Mouse (Mus musculus) forelimb bud, embryonic 11.5 days (tissue): ENCODE measurements around the gene Hist1h3c.
A peak's percentile ranks its signal among the peaks of the same experiment; 100 is the strongest.

ENCODE experiments used
- DNase-seq: peaks from one replicate; pipeline ENCODE4 v3.0.0-alpha.2; 2012; ENCODE audit warnings: low read depth, low spot score

The Hist1h3c gene

DNA sequence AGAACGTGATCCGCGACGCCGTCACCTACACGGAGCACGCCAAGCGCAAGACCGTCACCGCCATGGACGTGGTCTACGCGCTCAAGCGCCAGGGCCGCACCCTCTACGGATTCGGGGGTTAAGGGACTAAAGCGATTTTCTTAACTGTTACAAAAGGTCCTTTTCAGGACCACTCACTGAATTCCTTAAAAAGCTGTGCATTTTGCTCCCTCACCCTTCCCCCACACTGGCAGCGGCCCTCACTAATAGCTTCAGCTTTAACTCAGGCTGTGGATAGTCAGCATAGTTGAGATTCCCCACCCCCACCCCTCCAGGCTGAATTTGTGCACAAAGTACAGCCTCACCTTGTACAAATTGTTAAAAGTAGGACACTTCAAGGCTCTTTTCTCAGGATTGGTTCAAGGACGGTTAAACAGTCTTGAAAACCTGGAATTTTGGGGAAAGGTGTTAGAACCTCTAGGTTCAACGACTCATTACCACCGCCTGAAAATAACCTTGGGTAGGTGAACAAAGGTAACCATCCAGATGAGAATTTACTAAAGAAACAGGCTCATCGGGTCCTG is 11.9 kb upstream of the Hist1h3c start:
- peak; percentile 73 for DNase-seq

DNA sequence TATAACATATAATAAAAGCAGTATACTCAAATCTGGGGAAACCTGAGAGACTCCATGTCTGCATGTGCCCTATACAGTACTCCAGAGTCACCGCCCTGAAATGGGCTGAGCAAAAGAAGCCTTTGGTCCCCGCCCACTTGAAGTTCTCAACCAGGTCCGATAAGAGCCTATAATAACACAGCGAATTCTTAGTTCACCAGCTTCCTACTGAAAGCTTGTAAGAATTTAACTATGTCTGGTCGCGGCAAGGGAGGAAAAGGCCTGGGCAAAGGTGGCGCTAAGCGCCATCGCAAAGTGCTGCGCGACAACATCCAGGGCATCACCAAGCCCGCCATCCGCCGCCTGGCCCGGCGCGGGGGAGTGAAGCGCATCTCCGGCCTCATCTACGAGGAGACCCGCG is 11.4 kb upstream of the Hist1h3c start, which contains the start of gene Hist1h4b:
Hist1h4b (plus strand) TSS at position 224 of the 400 bp plus-strand sequence.
- DNase-seq = peak; percentile 96

DNA sequence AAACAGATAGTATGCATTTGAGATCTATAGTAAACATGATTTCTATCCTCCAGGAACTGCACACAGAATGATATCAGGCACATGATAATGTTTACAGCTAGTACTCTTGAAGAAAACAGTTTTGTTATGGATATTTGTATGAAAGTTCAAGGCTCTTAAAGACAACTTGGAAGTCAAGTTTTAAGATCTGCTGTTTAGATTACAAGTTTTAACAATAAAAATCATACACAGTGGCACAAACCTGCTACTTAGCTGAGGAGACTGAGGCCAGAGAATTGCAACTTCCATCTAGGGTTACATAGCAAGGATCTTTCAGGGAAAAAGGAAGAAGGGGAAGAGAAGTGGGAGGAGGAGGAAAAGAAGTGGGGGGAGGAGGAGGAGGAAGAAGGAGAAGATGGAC is 9.6 kb upstream of the Hist1h3c start:
- DNase-seq = no peak

DNA sequence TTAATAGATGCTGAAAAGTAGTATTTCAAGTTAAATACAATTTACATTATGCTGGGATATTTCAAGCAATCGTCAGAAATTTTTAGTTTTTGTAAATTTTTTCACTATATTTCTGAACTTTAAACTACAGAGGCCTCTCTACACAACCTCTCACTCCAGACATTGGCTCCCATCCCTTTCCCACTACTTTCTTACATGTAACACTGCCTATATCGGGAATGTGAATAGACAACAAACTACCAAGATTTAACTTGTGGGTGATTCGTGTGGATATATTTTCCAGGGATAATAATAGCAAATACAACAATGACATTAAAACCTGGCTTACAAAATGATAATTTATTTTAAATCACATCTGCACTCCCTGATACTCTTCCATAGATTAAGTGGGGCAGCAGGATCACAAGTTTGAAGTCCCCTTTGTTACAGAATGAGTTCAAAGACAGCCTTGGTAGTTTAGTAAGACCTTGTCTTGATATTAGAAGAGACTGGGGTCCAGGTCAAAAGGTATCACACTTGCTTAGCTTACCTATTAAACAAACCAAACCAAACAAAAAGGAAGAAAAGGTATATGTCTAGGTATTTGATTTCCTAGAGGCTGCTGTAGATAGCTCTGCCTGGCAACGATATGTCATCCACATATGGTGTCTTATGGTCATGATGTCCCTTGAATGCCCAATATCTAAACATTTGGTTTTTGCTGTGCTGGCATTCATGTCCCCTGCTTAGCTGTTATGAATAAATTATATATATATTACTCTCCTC is 8.1 kb upstream of the Hist1h3c start:
- no peak for DNase-seq

DNA sequence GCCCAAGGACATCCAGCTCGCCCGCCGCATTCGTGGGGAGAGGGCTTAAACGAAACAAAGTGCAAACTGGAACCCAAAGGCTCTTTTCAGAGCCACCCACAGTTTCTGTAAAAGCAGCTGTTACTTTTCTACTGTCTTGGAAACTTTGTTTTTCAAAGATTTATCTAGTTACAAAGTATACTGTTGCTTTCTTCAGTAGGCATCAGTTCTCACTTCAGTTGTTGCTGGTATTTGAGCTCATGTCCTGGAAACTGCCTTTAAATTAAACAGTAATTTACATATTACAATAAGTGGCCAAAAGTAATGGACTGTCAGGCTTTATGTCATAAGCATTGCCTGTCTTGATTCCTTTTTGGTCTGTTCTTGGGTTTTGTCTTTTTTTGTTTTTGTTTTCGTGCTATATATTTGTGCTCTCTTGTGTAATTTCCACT is 7.4 kb upstream of the Hist1h3c start:
- no peak for DNase-seq

DNA sequence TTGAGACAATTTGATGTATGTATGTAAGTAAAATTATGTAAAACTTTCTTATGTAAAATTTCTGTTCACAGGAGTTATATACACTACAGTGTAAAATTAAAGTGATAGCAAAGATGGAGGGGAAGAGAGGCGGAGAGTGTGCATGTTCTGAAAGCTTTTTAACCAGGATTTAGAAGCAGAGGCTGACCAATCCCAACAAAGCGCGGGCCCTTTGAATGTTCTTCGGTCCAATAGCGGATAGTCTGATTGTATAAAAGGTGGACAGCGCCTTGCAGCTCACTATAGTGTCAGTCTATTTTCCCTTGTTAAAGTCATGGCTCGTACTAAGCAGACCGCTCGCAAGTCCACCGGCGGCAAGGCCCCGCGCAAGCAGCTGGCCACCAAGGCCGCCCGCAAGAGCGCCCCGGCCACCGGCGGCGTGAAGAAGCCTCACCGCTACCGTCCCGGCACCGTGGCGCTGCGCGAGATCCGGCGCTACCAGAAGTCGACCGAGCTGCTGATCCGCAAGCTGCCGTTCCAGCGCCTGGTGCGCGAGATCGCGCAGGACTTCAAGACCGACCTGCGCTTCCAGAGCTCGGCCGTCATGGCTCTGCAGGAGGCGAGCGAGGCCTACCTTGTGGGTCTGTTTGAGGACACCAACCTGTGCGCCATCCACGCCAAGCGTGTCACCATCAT is 6.8 kb upstream of the Hist1h3c start, which contains the start of gene Hist1h3b:
Hist1h3b (plus strand) TSS at position 201 of the 675 bp plus-strand sequence.
- peak; percentile 96 for DNase-seq

DNA sequence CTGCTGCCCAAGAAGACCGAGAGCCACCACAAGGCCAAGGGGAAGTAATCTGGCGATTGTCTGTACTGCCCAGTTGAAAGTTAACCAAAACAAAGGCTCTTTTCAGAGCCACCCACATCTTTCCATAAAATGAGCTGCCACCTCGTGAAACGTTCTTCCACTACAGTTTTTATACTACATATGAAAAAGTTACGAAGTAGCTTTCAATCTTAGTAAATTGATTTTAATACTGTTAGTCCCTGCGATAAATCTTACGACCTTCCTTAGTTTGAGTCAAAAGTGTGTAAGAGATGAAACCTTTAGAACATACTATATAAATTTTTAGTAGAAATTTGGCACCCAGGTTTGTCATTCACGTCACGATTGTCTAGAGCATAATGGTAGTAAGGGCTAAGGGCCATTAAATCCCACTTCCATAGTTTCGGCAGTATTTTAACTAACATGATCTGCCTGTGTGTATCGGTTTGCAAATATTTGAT is 6.1 kb upstream of the Hist1h3c start:
- peak; percentile 50 for DNase-seq

DNA sequence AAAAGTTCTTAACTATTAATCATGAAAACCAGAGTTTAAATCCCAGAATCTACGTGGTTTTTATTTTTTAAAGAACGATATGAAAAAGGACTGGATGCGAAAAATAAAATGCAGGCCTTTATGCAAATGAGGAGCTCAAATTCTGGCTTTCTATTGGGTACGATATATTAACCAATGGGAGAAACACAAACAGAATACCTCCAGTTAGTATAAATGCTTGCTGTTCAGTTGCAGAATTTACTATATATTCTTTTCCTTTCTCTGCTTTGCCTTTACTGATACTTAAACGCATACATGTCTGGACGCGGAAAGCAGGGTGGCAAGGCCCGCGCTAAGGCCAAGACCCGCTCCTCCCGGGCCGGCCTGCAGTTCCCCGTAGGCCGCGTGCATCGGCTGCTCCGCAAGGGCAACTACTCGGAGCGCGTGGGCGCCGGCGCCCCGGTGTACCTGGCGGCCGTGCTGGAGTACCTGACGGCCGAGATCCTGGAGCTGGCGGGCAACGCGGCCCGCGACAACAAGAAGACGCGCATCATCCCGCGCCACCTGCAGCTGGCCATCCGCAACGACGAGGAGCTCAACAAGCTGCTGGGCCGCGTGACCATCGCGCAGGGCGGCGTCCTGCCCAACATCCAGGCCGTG is 5.6 kb upstream of the Hist1h3c start, which contains the start of gene Hist1h2ab:
Hist1h2ab (plus strand) TSS at position 288 of the 639 bp plus-strand sequence.
- peak; percentile 81 for DNase-seq

DNA sequence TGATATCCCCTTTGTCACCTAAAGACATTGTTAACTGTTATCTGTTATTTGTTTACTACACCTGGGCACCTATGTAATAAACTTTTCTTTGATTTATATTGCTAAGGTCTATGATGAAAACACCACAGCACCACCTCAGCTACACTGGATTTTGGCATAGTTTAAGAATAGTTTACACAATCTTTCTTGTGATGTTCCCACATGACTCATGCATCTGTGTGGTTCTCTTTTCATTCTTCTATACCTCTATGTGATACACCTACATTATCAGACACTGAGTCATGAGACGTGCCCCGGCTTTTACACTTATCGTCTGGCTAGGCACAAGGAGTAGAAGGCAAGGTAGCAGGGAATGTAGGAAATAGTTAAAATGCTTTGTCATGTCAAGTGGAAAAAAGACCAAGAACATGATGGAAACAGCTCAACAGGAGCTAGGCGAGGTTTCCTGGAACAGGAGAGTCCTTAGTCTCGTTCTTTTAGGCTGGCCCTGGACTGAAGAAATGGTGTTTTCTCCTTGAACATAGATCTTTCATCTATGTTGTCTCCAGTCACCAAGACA is 4.2 kb upstream of the Hist1h3c start:
- no peak for DNase-seq

DNA sequence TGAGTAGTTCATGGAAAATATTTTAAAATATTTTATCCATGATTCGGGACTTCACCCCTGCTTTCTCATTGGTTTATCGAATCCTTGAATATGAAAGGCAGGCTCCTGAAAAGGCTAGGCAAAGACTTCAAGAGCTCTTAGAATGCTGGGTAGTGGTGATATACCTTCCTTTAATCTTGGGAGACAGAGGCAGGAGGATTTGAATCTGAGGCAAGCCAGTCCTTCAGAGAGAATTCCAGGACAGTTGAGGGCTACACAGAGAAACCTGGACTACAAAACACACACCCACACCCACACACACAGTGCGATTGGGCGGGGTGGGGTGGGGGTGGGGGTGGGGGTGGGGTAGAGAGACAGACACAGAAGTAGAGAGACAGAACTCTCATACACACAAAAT is 2.5 kb upstream of the Hist1h3c start:
- DNase-seq = no peak

DNA sequence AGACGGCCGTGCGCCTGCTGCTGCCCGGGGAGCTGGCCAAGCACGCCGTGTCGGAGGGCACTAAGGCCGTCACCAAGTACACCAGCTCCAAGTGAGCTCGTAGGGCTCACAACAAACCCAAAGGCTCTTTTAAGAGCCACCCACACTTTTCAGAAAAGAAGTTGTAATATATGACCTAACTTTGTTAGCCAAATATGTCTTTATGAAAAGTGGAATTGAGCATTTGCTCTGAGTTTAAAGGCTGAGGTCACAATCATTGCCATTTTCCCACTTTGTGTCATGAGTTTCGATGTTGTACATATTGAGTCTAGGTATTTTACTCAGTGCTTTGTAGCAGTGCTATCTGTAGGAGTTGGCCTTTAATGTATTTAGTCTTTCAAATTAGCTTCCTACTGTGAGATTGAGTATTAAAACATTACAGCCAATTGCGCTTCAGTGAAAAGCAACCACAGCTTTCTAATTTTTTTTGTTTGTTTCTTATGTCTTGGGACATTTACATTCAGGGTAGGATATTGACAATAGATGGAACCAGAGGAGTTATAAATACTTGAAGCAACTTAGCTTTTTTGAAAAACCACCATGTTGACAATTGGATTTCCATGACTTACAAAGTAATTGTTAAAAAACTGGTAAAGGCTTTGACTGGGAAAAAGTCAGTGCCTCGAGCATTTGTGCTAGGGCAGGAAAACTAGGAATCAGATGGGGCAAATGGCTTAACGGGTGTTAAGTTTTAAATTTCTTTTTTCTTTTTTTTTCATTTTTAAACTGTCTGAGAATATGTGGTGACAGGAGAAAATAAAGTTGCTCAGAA is 1.9 kb upstream of the Hist1h3c start:
- DNase-seq = peak; percentile 54

DNA sequence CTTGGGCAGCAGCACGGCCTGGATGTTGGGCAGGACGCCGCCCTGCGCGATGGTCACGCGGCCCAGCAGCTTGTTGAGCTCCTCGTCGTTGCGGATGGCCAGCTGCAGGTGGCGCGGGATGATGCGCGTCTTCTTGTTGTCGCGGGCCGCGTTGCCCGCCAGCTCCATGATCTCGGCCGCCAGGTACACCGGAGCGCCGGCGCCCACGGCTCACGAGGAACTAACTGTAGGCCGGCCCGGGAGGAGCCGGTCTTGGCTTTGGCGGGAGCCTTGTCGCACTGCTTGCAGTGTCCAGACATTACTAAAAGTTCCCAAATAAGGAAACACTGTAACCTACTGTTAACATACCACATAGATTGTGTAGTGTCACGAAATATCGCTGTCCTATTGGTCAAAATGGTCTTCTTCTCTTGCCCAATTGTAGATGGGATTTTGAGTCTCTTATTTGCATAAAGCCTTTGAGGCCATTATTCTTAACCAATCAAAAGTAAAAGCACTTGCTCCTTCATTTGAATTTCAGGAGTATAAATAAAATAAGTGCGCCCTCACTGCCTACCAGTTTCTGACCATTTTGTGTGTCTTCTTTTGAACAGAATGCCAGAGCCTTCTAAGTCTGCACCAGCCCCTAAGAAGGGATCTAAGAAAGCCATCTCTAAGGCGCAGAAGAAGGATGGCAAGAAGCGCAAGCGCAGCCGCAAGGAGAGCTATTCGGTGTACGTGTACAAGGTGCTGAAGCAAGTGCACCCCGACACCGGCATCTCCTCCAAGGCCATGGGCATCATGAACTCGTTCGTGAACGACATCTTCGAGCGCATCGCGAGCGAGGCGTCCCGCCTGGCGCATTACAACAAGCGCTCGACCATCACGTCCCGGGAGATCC is 1.0 kb upstream of the Hist1h3c start, which contains the start of gene Hist1h2bb:
Hist1h2bb (plus strand) TSS at position 534 of the 880 bp plus-strand sequence.
- DNase-seq = peak; percentile 92

DNA sequence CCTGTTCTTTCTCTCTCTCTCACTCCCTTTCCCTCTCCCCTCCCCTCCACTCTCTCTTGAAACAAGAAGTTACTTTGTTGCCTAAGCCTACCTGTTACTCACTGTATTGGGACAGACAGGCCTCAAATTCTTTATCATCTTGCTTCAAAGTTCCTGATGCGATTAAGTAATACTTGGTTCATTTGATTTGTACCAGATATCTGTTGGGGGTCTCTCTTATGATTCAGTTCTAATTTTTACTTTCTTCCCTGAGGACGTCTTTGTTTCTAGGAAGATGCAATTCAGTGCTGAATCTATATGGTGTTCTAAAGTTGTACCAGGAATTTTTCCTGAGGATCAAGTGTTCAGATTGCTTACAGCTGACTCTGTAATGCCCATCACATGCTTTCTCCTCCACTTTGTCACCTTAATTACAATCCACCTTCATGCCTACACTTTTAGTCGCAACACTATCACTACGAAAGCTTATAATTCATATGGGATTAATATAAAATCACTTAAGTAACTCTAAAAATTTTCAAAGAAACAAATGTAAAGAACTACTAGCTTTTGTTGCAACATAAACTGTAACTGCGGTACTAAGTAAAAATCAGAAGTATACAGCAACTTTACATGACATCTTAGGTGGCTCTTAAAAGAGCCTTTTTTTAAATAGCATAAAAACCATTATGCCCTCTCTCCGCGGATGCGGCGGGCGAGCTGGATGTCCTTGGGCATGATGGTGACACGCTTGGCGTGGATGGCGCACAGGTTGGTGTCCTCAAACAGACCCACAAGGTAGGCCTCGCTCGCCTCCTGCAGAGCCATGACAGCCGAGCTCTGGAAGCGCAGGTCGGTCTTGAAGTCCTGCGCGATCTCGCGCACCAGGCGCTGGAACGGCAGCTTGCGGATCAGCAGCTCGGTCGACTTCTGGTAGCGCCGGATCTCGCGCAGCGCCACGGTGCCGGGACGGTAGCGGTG is 701 bp downstream of the Hist1h3c start:
- DNase-seq = peak; percentile 49

DNA sequence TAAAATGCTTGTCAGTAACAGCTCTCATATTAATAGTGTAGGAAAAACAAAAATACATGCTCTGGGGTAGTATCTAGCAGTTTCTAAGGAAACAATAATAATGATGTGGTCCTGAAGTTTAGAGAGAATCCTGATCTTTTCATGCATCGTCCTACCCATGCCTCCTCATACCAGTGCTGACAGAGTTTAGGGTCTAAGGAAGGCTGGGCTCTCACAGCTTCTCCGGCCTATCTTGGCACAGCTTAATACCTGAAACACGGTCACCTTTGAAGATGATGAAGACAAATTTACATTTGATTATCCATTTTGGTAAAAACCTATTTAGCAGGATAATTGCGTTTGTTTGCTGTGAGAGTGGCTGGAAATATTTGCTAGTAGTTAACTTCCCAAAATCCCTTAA is 1.4 kb downstream of the Hist1h3c start:
- DNase-seq = no peak

DNA sequence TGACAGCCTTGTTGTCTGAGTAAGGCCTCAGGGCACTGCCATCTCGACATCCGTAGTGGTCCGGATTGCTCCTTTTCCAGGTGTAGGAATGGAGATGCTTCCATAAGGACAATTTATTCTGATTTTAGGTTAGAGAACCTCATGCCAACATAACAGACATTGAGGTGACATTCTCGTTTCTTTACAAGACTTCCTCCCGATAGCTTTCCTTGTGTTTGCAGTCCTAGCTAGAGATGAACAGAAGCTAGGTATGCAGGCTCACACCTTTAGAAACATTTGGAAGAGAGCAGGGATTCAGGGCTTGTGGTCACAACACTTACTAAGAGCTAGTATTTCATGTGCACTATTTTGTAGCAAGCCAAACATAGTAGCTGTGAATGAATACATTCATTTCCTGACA is 2.2 kb downstream of the Hist1h3c start:
- no peak for DNase-seq

DNA sequence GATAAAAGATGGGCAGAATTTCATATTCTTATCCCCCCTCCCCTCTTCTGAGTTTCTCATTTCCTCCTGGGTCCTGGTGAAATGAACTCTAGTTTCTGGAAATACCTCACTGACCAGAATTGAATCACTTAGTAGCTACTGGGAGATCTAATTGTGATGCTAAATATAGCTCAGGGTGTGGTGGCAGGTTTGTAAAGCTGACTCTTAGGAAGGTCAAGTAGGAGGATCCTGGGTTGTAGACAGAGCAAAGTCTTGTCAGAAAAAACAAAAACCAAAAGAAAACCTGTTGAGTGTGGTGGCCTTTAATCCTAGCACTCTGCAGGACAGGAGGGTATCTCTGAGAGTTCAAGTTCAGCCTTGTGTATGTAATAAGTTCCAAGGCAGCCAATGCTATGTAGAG is 3.4 kb downstream of the Hist1h3c start:
- DNase-seq = no peak

DNA sequence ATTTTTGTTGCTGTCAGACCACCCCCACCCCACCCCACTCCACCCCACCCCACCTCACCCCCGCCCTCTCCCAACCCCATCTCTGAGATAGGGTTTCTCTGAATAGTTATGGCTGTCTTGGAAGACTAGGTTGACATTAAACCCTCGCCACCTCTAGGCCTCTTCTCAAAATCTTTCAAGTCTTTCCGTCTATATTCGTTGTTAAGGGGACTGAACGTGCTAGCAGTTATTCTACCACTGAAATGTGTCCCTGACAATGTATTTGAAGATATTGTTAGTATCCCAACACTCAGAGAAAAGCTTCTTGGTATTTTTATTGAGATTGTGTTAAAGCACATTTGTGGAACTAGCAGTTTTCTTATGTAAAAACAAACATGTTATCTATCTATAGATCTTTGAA is 4.5 kb downstream of the Hist1h3c start:
- no peak for DNase-seq

DNA sequence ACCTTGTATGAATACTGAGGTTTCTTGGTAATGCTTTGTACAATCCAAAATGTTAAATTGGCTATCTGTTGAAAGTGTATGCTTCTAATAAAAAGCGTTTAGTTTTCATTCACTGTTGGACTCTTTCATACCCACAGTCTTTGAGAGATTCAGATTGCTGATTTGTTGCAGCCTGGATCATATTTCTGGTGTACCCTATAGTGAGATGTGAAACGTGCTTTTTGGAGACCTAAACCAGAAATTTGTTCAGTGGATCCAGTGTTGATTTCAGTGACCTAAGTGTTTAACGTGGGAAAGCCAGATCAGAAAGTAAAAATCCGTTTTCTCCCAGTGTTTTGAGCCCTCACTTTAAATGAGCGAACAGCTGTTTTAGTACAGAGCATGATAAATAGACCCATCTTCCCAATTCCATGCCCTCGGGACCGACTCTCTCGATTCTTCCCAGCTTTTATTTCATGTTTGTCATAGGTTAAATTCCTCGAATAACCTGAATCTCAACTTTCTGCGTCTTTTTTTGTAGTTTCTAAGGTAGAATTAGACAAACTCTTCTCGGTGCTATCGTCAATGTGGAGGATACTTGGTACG is 5.1 kb downstream of the Hist1h3c start:
- DNase-seq = peak; percentile 40
